Mouse (Mus musculus) 416B (cell line): ENCODE measurements at regions not wholly inside any gene's neighbourhood (a gene's known extent, or its start where the extent isn't known, plus 50 kb on each side); places are given as distances from the start of the nearest gene placed in this dataset.
"Not testable (repeated sequence)": the region's sequence is repeated elsewhere in the genome, so short reads cannot be mapped to it uniquely, and the experiment has no call there.

Experiments used
- DNase-seq: peaks from one replicate; pipeline ENCODE4 v3.0.0; 2011; ENCODE audit warnings: low read depth

DNA sequence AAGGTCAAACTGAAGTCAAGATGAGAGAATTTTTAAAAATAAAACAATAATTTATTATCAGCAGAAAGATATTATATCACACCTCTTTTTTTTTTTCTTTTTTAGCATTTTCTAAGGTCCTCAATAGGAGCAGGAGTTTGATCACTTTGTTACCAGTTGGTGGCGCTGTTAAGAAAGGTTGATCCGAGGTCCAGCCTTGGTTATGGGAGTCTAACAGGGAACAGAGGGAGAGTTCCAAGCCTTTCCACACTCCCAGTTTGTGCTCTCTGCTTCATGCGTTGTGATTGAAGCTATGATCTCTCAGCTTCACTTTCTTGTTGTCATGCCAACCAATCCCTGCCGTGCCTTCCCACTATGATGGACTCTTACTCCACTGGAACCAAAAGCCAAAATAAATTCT lies 83.8 kb downstream of the Fam174a start:
- DNase-seq, result peak; percentile 74

- DNase-seq, result peak; percentile 49
Observed at GRCm38 (mm10) chr1:95399764-95400163, 86.3 kb downstream of the Fam174a start.

DNA sequence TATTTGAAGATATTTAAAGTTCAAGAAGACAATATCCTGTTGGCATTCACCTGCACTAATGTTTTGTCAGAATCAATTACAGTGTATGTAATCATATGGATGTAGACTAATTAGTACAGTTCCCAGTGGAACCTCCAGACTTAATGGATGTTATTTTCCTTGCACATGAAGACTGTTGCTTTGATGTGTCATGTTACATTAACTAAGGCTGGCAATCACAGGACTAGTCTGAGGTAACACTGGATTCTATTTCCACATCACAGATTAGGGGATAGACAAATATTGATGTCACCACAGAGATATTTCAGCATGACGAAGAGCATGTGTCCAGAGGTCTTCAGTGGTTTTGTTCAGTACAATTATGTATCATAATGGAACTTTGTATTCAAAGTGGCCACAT lies 108.8 kb downstream of the Fam174a start:
- DNase-seq, result peak; percentile 49

- DNase-seq, result peak; percentile 39
Observed at GRCm38 (mm10) chr1:95425420-95425819, 112.0 kb downstream of the Fam174a start.

DNA sequence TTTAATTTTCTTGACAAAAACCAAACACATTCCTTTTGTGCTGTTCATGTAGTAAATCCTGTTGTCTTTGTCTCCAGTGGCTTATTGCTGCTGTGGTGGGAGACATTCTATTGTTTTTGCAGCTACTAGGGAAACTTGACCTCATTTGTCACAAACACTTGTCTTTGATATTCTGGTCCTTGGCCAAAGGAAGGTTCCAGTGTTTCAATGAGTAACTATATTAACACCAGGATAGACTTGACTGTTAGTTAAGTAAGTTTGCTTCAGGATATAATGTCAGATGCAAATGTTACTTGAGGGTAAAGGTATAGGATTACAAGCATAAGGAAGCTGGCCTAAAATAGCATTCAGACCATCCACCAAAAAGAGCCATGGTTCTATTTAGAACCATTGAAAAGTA lies 123.7 kb downstream of the Fam174a start:
- no peak for DNase-seq

DNA sequence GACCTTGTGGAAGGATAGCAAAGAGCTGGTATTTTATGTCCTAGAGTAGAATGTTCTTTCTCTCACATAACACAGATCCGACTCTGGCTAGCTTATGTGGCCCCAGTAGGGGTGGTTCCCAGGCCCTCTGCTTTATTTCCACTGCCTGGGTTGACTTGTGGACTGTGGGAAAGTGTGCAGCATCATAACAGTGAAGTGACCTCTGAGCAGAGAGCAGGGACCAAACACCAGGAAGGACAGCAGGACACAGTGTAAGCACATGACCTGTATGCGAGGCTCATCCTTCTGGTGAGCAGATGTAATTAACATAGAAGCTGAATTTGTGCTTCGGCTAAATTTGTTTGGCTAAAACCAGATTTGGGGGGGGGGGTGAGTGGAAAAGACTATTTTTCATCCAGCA lies 132.1 kb downstream of the Fam174a start:
- DNase-seq, result no peak

DNA sequence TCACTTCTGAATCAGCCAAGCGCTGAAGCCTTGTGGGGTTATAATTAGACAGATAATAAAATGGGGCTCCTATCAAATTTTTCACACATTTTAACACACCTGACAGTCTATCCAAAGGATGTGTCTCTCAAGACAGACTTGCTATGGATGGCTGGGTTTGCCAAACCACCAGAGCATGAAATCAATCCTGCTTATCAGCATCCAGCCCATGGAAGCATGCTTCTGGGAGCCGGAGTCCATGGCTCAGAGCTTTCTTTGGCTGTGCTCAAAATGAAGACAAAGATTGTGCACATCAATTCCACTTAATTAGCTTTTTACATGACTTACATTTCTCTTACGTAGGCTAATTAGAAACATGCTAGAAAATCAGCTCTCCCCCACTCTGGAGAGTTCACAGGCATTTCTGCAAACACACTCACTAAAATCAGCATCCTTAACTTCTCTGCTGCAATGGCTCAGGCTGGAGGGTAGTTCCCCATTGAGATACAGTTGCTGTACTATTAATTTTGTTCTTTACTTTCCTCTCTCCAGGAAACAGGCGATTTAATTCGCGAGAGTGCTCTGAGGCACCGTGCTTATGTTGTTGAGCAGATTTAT lies 135.6 kb downstream of the Fam174a start:
- DNase-seq, result no peak

DNA sequence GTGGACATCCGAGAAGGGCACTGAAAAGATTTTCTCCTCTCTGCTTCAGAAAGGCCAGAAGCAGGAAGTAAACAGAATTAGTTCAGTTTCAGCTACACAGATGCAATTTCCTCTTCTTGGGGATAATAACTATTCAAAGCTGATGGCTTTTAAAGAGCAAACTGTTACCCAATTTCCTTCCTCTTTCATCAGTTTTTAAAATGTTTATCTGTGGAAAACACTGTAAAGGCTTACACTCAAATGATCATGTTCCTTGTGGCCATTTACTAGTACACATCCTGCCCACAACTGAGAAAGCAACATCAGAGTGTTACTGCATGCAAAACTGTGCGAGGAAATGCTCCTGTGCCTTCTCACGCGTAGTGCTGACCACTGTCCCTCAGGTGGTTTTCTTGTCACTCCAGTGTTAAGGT lies 137.5 kb downstream of the Fam174a start:
- peak; percentile 92 for DNase-seq

GRCm38 (mm10) chr1:95451755-95452154 lies 138.3 kb downstream of the Fam174a start:
- DNase-seq, result peak; percentile 92

- no peak for DNase-seq
Observed at GRCm38 (mm10) chr1:95454246-95454645, 140.8 kb downstream of the Fam174a start.

DNA sequence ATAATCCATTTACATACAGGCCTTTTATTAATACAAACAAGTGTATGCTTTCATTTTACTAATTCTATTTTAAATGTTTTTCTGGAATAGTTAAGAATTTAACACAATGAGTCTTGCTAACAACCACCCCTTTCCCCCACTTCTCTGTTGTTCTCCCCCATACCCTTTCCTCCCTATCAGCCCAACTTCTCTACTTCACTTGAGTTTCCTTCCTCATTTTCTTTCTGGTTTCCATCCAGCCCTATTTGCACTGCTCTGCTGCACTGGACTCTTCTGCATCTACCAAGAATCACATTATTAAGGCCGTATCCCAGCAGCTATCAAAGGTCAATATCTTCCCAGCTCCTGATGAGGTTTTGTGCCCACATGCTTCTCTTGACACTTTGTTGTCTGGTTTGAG lies 145.9 kb downstream of the Fam174a start:
- peak; percentile 50 for DNase-seq

GRCm38 (mm10) chr1:95468095-95468494 lies 154.7 kb downstream of the Fam174a start:
- DNase-seq, result peak; percentile 97

GRCm38 (mm10) chr1:95468772-95469171 lies 155.3 kb downstream of the Fam174a start:
- DNase-seq, result peak; percentile 69

- no peak for DNase-seq
Observed at GRCm38 (mm10) chr1:95470491-95470890, 157.1 kb downstream of the Fam174a start.

GRCm38 (mm10) chr1:95493004-95493403 lies 174.4 kb downstream of the St8sia4 start:
- DNase-seq, result peak; percentile 16

DNA sequence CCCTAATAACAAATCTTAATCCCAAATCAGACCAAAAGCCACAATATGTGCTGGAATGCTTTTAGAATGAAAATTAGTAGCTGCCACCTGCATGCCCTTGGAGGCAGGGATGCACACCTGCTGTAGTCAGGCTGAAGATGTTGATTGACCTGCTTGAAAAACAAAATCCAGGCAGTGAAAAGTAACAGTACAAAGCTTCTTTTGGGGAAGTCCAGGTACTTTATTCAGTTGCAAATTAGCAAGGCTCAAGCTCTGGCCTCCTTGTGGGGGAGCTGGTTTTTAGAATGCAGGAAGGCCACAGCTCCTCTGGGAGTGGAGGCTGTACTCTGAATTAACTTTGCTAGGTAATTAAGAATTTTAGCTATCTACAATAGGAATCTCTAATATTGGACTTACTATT lies 166.7 kb downstream of the St8sia4 start:
- not testable (repeated sequence) for DNase-seq

GRCm38 (mm10) chr1:95508718-95509117 lies 158.7 kb downstream of the St8sia4 start:
- no peak for DNase-seq

DNA sequence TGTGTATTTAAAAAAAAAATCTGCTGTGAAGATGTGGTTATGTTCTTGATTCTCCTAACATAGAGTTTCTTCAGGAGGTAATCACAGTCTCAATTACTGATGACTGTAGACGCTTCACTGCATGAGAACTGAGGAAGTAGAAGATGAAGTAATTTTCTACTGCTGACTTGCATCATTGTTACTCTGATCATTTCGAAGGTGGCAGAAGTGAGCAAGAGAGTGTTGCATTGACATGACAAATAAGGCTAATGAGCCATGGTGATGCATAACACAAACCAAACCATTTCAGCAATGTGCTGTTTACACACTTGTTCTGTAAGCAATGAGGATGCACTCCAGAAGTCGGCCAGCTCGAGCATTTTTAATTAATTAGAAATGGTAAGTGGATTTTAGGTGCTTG lies 138.6 kb downstream of the St8sia4 start:
- DNase-seq, result peak; percentile 64

DNA sequence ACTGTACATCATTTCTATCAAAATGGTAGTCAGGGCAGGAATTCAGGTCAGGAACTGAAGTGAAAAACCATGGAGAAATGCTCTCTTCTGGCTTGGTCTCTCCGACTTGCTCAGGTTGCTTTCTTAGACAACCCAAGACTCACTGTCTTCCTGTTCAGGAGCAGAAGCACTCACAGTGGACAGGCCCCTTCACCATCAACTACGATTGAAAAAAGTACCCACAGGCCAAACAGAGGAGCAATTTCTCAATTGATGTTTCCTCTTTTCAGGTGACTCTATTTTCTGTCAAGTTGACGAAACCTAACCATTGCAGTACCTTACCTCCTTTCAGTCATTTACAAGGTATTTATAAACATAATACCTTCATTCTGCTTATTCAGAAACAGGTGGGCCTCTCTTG lies 136.4 kb downstream of the St8sia4 start:
- DNase-seq, result no peak
